Mouse (Mus musculus) neural tube, postnatal 0 days (tissue): Measurements from ENCODE around the gene Ptpru. TPM values are rescaled to one million over a fixed set of nuclear protein-coding genes. Genes with fewer than 3 reads are reported as not detected.

Experiments
- polyA plus RNA-seq: library from polyadenylated mRNA; unstranded; fragments of >200 nt; fragmentation: Nextera tagmentation; extraction: Ambion mirVana; gene quantifications from 2 replicates; pipeline ENCODE4 v1.2.1, GENCODE M21; 2015

Ptpru gene
- 13.8 and 14.0 TPM in 2 replicates for polyA plus RNA-seq

GRCm38 (mm10) chr4:131837872-131838524, at the start of gene Ptpru:
TSS of gene Ptpru (minus strand) at chr4:131838288.

GRCm38 (mm10) chr4:131873293-131874168, 35.4 kb upstream of the Ptpru start, which contains the start of gene Srsf4:
TSS of gene Srsf4 (plus strand) at chr4:131873617.

GRCm38 (mm10) chr4:131843290-131843743, 5.2 kb upstream of the Ptpru start, which contains the start of gene Mecr:
TSS of gene Mecr (plus strand) at chr4:131843470.

Other genes starting within 250 kb of the Ptpru start
- 32.5 and 33.9 TPM in 2 replicates for gene Mecr, start 5.2 kb upstream of the Ptpru start, polyA plus RNA-seq
- 69.2 and 69.9 TPM in 2 replicates for gene Srsf4, start 35.3 kb upstream of the Ptpru start, polyA plus RNA-seq
- 1.2 and 1.5 TPM in 2 replicates for gene Tmem200b, start 83.5 kb upstream of the Ptpru start, polyA plus RNA-seq
- gene Gm10300, start 236.4 kb upstream of the Ptpru start, polyA plus RNA-seq: 0.10 TPM in 1 of 2 replicates, not detected in the other
- gene Epb41, start 237.0 kb upstream of the Ptpru start, polyA plus RNA-seq: 21.9 and 22.0 TPM in 2 replicates